Mouse (Mus musculus) kidney, postnatal 0 days (tissue): ENCODE measurements around the gene Plin3. TPM values are rescaled to one million over a fixed set of nuclear protein-coding genes. Genes with fewer than 3 reads are reported as not detected.

Experiments used
- ATAC-seq: fragments of 200-750 bp; cut with Nextera tagmentation; replicated peaks from 2 replicates; pipeline ENCODE4 v1.8.0; 2017; ENCODE audit warnings: low read depth, moderate number of reproducible peaks, moderate TSS enrichment, moderate library complexity; ENCODE audit not compliant: low FRiP score
- DNase-seq: peaks from one replicate; pipeline ENCODE4 v3.0.0-alpha.2; 2016; ENCODE audit warnings: low spot score
- H3K27ac ChIP-seq: fragments of 300-500 bp; sonication (generic); 2 replicates; pipeline ENCODE4 v1.5.1; 2014; ENCODE audit warnings: mild to moderate bottlenecking
- H3K27me3 ChIP-seq: fragments of 300-500 bp; sonication (generic); 2 replicates; pipeline ENCODE4 v1.6.1; 2014; ENCODE audit warnings: low read length, mixed read lengths; ENCODE audit not compliant: insufficient read depth
- H3K36me3 ChIP-seq: fragments of 300-500 bp; sonication (generic); 2 replicates; pipeline ENCODE4 v1.6.1; 2014; ENCODE audit warnings: low read length, mixed read lengths; ENCODE audit not compliant: insufficient read depth
- H3K4me1 ChIP-seq: fragments of 300-500 bp; sonication (generic); replicated peaks from 2 replicates; pipeline ENCODE4 v1.6.1; 2014; ENCODE audit warnings: antibody characterized with exemption, low read length, mixed read lengths; ENCODE audit not compliant: insufficient read depth
- H3K4me2 ChIP-seq: fragments of 300-500 bp; sonication (generic); 2 replicates; pipeline ENCODE4 v1.6.1; 2014; ENCODE audit warnings: mild to moderate bottlenecking, low read length, moderate library complexity, mixed read lengths
- H3K4me3 ChIP-seq: fragments of 300-500 bp; sonication (generic); replicated peaks from 2 replicates; pipeline ENCODE4 v1.5.1; 2014; ENCODE audit warnings: low read depth, low read length
- H3K9ac ChIP-seq: fragments of 300-500 bp; sonication (generic); 2 replicates; pipeline ENCODE4 v1.6.1; 2014; ENCODE audit warnings: low read depth, low read length
- H3K9me3 ChIP-seq: fragments of 300-500 bp; sonication (generic); replicated peaks from 2 replicates; pipeline ENCODE4 v1.6.1; 2016; ENCODE audit warnings: low read length, inconsistent platforms, mixed read lengths
- CTCF ChIP-seq: IDR thresholded peaks from 2 replicates; pipeline ENCODE4 v1.5.1; 2016; ENCODE audit warnings: antibody characterized with exemption, low read depth, mild to moderate bottlenecking, moderate library complexity
- WGBS: fragments of 180-500 bp; shearing (Covaris S2); extraction: QIAGEN DNeasy Blood & Tissue Kit; methylation state at CpG from one replicate; pipeline ENCODE4 v1.1.7; 2014; 5-methylcytosine and 5-hydroxymethylcytosine counted together
- polyA plus RNA-seq: library from polyadenylated mRNA; unstranded; fragments of >200 nt; fragmentation: Nextera tagmentation; extraction: Ambion mirVana; gene quantifications from 2 replicates; pipeline ENCODE4 v1.2.1, GENCODE M21; 2015

Plin3 gene
- polyA plus RNA-seq, 1 experiment from 2014 or later = 69.6 TPM

- Histone ChIP-seq H3K27me3 (no peaks in the 10 kb centered on the region), H3K27ac (no peak overlapping the region), H3K4me2 (no peak overlapping the region), H3K36me3 (peaks cover 30% of the 10 kb centered on the region), H3K4me3 (no peak overlapping the region), H3K9ac (no peak overlapping the region), H3K4me1 (peaks cover 6% of the 10 kb centered on the region; the same call in 1 of the 2 replicates), H3K9me3 (no peaks in the 10 kb centered on the region)
- WGBS = 83% methylated on average over 15 of the region's 15 CpGs
- TF ChIP-seq CTCF = no peak
- ATAC-seq (no peak), DNase-seq (no peak)
These were observed 16.7 kb upstream of the Plin3 start for GRCm38 (mm10) chr17:56309191-56309945.

- peak; percentile 48 for DNase-seq
- 0 out of 2 replicates have a peak overlapping the region, but pooled peaks have one; percentile 3 for H3K9ac ChIP-seq
- no peak for TF ChIP-seq CTCF
- peaks cover 6% of the 10 kb centered on the region; the same call in 1 of the 2 replicates for H3K4me1 ChIP-seq
- H3K36me3 ChIP-seq = peaks cover 21% of the 10 kb centered on the region
- H3K9me3 ChIP-seq = no peaks in the 10 kb centered on the region
- peak overlapping the region; percentile 76 for H3K27ac ChIP-seq
- no peak overlapping the region for H3K4me3 ChIP-seq
- ATAC-seq = peak; percentile 55
- 34% methylated on average over 6 of the region's 6 CpGs for WGBS
- no peak overlapping the region for H3K4me2 ChIP-seq
- no peaks in the 10 kb centered on the region for H3K27me3 ChIP-seq
These were observed 15.4 kb upstream of the Plin3 start for GRCm38 (mm10) chr17:56308088-56308487.

GRCm38 (mm10) chr17:56305826-56306225, 13.2 kb upstream of the Plin3 start:
- Histone ChIP-seq H3K4me2 (peak overlapping the region; percentile 100; the same call in 1 of the 2 replicates), H3K27ac (0 out of 2 replicates have a peak overlapping the region, but pooled peaks have one; percentile 76), H3K9me3 (no peaks in the 10 kb centered on the region), H3K9ac (no peak overlapping the region), H3K36me3 (peaks cover 13% of the 10 kb centered on the region; the same call in 1 of the 2 replicates), H3K4me1 (peaks cover 13% of the 10 kb centered on the region), H3K4me3 (no peak overlapping the region), H3K27me3 (no peaks in the 10 kb centered on the region)
- no peak for ATAC-seq
- peak; percentile 72 for TF ChIP-seq CTCF
- 34% methylated on average over 8 of the region's 8 CpGs for WGBS
- DNase-seq = peak; percentile 45

GRCm38 (mm10) chr17:56305156-56305555, 12.5 kb upstream of the Plin3 start:
- Histone ChIP-seq H3K27me3 (no peaks in the 10 kb centered on the region), H3K4me1 (peaks cover 13% of the 10 kb centered on the region), H3K9me3 (no peaks in the 10 kb centered on the region), H3K36me3 (peaks cover 9% of the 10 kb centered on the region; the same call in 1 of the 2 replicates), H3K4me3 (peak overlapping the region; percentile 77; the same call in 1 of the 2 replicates), H3K9ac (no peak overlapping the region), H3K27ac (no peak overlapping the region), H3K4me2 (peak overlapping the region; percentile 100)
- 22% methylated on average over 9 of the region's 9 CpGs for WGBS
- ATAC-seq (no peak), DNase-seq (no peak)
- TF ChIP-seq CTCF = no peak

GRCm38 (mm10) chr17:56304718-56305117, 12.0 kb upstream of the Plin3 start:
- Histone ChIP-seq H3K27me3 (no peaks in the 10 kb centered on the region), H3K9me3 (no peaks in the 10 kb centered on the region), H3K4me1 (peaks cover 13% of the 10 kb centered on the region), H3K4me2 (peak overlapping the region; percentile 100), H3K9ac (peak overlapping the region; percentile 71), H3K4me3 (peak overlapping the region; percentile 77), H3K27ac (no peak overlapping the region), H3K36me3 (0 out of 2 replicates have a peak, but pooled peaks cover 8% of the 10 kb centered on the region)
- DNase-seq (no peak), ATAC-seq (no peak)
- no peak for TF ChIP-seq CTCF
- 5% methylated on average over 11 of the region's 11 CpGs for WGBS

GRCm38 (mm10) chr17:56303847-56304586, 11.3 kb upstream of the Plin3 start:
- peak; percentile 99 for DNase-seq
- Histone ChIP-seq H3K27ac (peak overlapping the region; percentile 90), H3K36me3 (0 out of 2 replicates have a peak, but pooled peaks cover 3% of the 10 kb centered on the region), H3K4me1 (peaks cover 13% of the 10 kb centered on the region), H3K9me3 (no peaks in the 10 kb centered on the region), H3K4me3 (peak overlapping the region; percentile 77), H3K4me2 (peak overlapping the region; percentile 100), H3K9ac (peak overlapping the region; percentile 71), H3K27me3 (no peaks in the 10 kb centered on the region)
- peak; percentile 85 for ATAC-seq
- under 1% methylated on average over 68 of the region's 68 CpGs for WGBS
- no peak for TF ChIP-seq CTCF
